Mouse (Mus musculus) bone marrow macrophage, adult 2 months (primary cell): ENCODE measurements around the gene Aspa.

Source experiments
- CTCF ChIP-seq: IDR thresholded peaks from 2 replicates; pipeline ENCODE4 v1.5.1; 2012; ENCODE audit warnings: low read depth, mild to moderate bottlenecking, low read length, moderate library complexity
- POLR2A ChIP-seq: IDR thresholded peaks from 2 replicates; pipeline ENCODE4 v1.6.1; 2012; ENCODE audit warnings: mild to moderate bottlenecking, low read depth, low read length, borderline replicate concordance

DNA sequence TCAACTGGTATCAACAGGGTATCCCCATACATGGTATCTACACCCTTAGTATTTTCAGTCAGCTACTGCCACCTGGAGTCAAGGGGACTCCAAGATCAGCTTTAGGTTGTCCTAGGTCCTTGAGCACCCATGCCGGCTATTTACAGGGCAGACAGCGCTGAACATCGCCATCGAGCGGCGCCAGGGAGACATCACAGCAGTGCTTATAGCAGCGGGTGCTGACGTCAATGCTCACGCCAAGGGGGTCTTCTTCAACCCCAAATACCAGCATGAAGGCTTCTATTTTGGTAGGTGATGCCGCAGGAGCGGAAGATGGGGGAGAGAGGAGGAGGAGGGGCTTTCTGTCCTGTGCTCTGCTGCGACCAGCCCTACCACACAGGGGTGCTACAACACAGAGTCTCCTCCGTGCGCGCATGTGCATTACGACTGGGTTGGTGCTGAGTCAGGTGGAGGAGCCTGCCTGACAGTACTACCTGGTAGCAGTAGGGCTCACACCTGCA, 47.8 kb downstream of the Aspa start:
- TF ChIP-seq CTCF = 0 out of 2 replicates have a peak, but pooled peaks have one; percentile 40
- no peak for TF ChIP-seq POLR2A
